Comparison of ENCODE assay signal across 14 mouse cellular contexts in the genomic region with DNA sequence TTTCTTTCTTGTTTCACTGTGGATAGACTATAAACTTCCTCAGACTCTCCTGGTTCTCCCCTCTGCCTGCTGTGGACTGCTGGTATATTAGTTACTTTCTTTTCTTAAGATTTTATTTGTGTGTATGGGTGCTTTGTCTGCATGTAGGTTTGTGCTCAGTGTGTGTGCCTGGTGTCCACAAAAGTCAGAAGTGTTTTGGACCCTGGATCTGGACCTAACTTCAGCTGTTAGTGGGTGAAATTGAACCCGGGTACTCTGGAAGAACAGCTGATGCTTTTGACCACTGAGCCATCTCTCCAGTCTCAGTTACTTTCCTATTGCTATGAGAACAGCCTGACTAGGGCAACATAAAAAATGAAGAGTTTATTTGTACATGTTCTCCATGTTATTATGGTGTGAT. TPM values are rescaled to one million over a fixed set of nuclear protein-coding genes. Genes with fewer than 3 reads are reported as not detected.
DNase-seq lines count a peak whose midpoint lies in the region; ATAC-seq and TF ChIP-seq lines count a peak whose summit lies in the region.
"Had no signal": no experiment of that assay in that cellular context is flagged by ENCODE, and none has a peak within 500 bp of the region (broad histone marks: within the 10 kb centered on the region; RNA-seq: fewer than 3 reads in every experiment).

No protein-coding gene starts in this region.

- H3K4me1 ChIP-seq in heart, embryonic 10.5 days: peaks cover 72% of the 10 kb centered on the region
- H3K4me1 ChIP-seq in liver, adult 2 months (ENCODE audit: control insufficient read depth, insufficient read depth, low read length): peaks cover 20% of the 10 kb centered on the region
- H3K4me1 ChIP-seq in liver, embryonic 12.5 days: peaks cover 21% of the 10 kb centered on the region
- peaks cover 57% of the 10 kb centered on the region for H3K4me1 ChIP-seq in hindbrain, embryonic 15.5 days (replicated peaks)
- peaks cover 28% of the 10 kb centered on the region for H3K4me1 ChIP-seq in neural tube, embryonic 15.5 days
- H3K4me1 ChIP-seq in cerebellum, adult 2 months (ENCODE audit: control insufficient read depth, insufficient read depth, low read length): peaks cover 26% of the 10 kb centered on the region

- no peak for TF ChIP-seq POLR2A in liver, adult 2 months (IDR thresholded peaks at IDR 0.05; ENCODE audit: extremely low read depth, insufficient read depth, low read length)
- no peak for TF ChIP-seq POLR2A in cerebellum, adult 2 months (IDR thresholded peaks at IDR 0.05; ENCODE audit: borderline replicate concordance, insufficient read depth, low read length)

- H3K79me2 ChIP-seq in liver, adult 2 months (ENCODE audit: control insufficient read depth, insufficient read depth, low read length): peaks cover 28% of the 10 kb centered on the region

- no peak for ATAC-seq in liver, embryonic 12.5 days
- no peak for ATAC-seq in hindbrain, embryonic 15.5 days (ENCODE audit: low FRiP score, low read depth)
- no peak for ATAC-seq in neural tube, embryonic 15.5 days (ENCODE audit: low FRiP score)

- H3K27me3 ChIP-seq in heart, embryonic 10.5 days (ENCODE audit: insufficient read depth, poor library complexity, severe bottlenecking): no peaks in the 10 kb centered on the region
- no peaks in the 10 kb centered on the region for H3K27me3 ChIP-seq in liver, adult 2 months (ENCODE audit: control insufficient read depth, insufficient read depth, low read length)
- H3K27me3 ChIP-seq in liver, embryonic 12.5 days (replicated peaks): no peaks in the 10 kb centered on the region
- no peaks in the 10 kb centered on the region for H3K27me3 ChIP-seq in hindbrain, embryonic 15.5 days
- H3K27me3 ChIP-seq in neural tube, embryonic 15.5 days (replicated peaks): no peaks in the 10 kb centered on the region
- H3K27me3 ChIP-seq in cerebellum, adult 2 months (ENCODE audit: control insufficient read depth, insufficient read depth, low read length): no peaks in the 10 kb centered on the region
- H3K27me3 ChIP-seq: kidney, embryonic 15.5 days; limb, embryonic 12.5 days; midbrain, embryonic 12.5 days had no signal

- no peak for DNase-seq in heart, embryonic 10.5 days (ENCODE audit: low spot score)
- DNase-seq in heart, postnatal 10 days: no peak
- DNase-seq in liver, adult 2 months (ENCODE audit: extremely low read depth, low read depth, low spot score): peak; percentile 36
- DNase-seq in cerebellum, adult 2 months: no peak
- DNase-seq: cerebellum, adult 11-12 months; gastrocnemius, postnatal 25 days; lung, postnatal 36 days; retina, postnatal 1 day had no signal

- H3K4me2 ChIP-seq in liver, embryonic 12.5 days: no peak overlapping the region
- H3K4me2 ChIP-seq in hindbrain, embryonic 15.5 days: no peak overlapping the region
- no peak overlapping the region for H3K4me2 ChIP-seq in neural tube, embryonic 15.5 days
- H3K4me2 ChIP-seq: kidney, embryonic 15.5 days; limb, embryonic 12.5 days; midbrain, embryonic 12.5 days had no signal

- intact Hi-C loops in heart, postnatal 10 days (cut with DNase I): loop anchor here (2.0 kb wide), 1 partner anchor 28 kb away; no protein-coding TSS in a partner anchor

- no peak for TF ChIP-seq CTCF in liver, adult 2 months (IDR thresholded peaks at IDR 0.05; ENCODE audit: low read depth, low read length)
- no peak for TF ChIP-seq CTCF in cerebellum, adult 2 months (IDR thresholded peaks at IDR 0.05; ENCODE audit: borderline replicate concordance, insufficient read depth, low read depth, low read length)

- peak overlapping the region; percentile 82; the same call in 1 of the 2 replicates for H3K27ac ChIP-seq in heart, embryonic 10.5 days
- H3K27ac ChIP-seq in liver, adult 2 months (replicated peaks; ENCODE audit: insufficient read depth, low read depth, low read length): peak overlapping the region; percentile 79
- no peak overlapping the region for H3K27ac ChIP-seq in liver, embryonic 12.5 days
- peak overlapping the region; percentile 10; the same call in 1 of the 2 replicates for H3K27ac ChIP-seq in hindbrain, embryonic 15.5 days (replicated peaks)
- H3K27ac ChIP-seq in neural tube, embryonic 15.5 days (replicated peaks): peak overlapping the region; percentile 15; the same call in 1 of the 2 replicates
- no peak overlapping the region for H3K27ac ChIP-seq in cerebellum, adult 2 months (ENCODE audit: insufficient read depth, low read length)
- H3K27ac ChIP-seq: kidney, embryonic 15.5 days; limb, embryonic 12.5 days had no signal

- 83% methylated on average over 1 of the region's 1 CpGs for WGBS in heart, embryonic 10.5 days
- 80% methylated on average over 1 of the region's 1 CpGs for whole genome bisulfite sequencing in liver, adult 2 months
- 62% methylated on average over 1 of the region's 1 CpGs for WGBS in liver, embryonic 12.5 days (ENCODE audit: insufficient replicate concordance)
- WGBS in hindbrain, embryonic 15.5 days: 90% methylated on average over 1 of the region's 1 CpGs
- WGBS in neural tube, embryonic 15.5 days: 88% methylated on average over 1 of the region's 1 CpGs
- 84% methylated on average over 1 of the region's 1 CpGs for WGBS in cerebellum, adult 2 months

- H3K9me3 ChIP-seq in heart, embryonic 10.5 days: no peaks in the 10 kb centered on the region
- no peaks in the 10 kb centered on the region for H3K9me3 ChIP-seq in liver, embryonic 12.5 days (replicated peaks)
- H3K9me3 ChIP-seq in hindbrain, embryonic 15.5 days: no peaks in the 10 kb centered on the region
- H3K9me3 ChIP-seq in neural tube, embryonic 15.5 days (replicated peaks): no peaks in the 10 kb centered on the region
- H3K9me3 ChIP-seq: kidney, embryonic 15.5 days; limb, embryonic 12.5 days; midbrain, embryonic 12.5 days had no signal

- no peak overlapping the region for H3K4me3 ChIP-seq in heart, embryonic 10.5 days
- no peak overlapping the region for H3K4me3 ChIP-seq in liver, adult 2 months (ENCODE audit: insufficient read depth, low read depth, low read length)
- H3K4me3 ChIP-seq in liver, embryonic 12.5 days: no peak overlapping the region
- no peak overlapping the region for H3K4me3 ChIP-seq in hindbrain, embryonic 15.5 days
- H3K4me3 ChIP-seq in neural tube, embryonic 15.5 days (replicated peaks): no peak overlapping the region
- no peak overlapping the region for H3K4me3 ChIP-seq in cerebellum, adult 2 months (replicated peaks; ENCODE audit: insufficient read depth, low read depth, low read length)
- H3K4me3 ChIP-seq: kidney, embryonic 15.5 days; limb, embryonic 12.5 days; midbrain, embryonic 12.5 days had no signal

- H3K36me3 ChIP-seq in heart, embryonic 10.5 days: no peaks in the 10 kb centered on the region
- H3K36me3 ChIP-seq in liver, adult 2 months (ENCODE audit: control insufficient read depth, insufficient read depth, low read length): no peaks in the 10 kb centered on the region
- H3K36me3 ChIP-seq in liver, embryonic 12.5 days: no peaks in the 10 kb centered on the region
- no peaks in the 10 kb centered on the region for H3K36me3 ChIP-seq in hindbrain, embryonic 15.5 days
- no peaks in the 10 kb centered on the region for H3K36me3 ChIP-seq in neural tube, embryonic 15.5 days
- H3K36me3 ChIP-seq: kidney, embryonic 15.5 days; limb, embryonic 12.5 days; midbrain, embryonic 12.5 days had no signal

- no peak overlapping the region for H3K9ac ChIP-seq in liver, adult 2 months (ENCODE audit: low read depth, low read length)
- H3K9ac ChIP-seq in liver, embryonic 12.5 days: no peak overlapping the region
- H3K9ac ChIP-seq in hindbrain, embryonic 15.5 days: no peak overlapping the region
- H3K9ac ChIP-seq in neural tube, embryonic 15.5 days (replicated peaks): no peak overlapping the region
- H3K9ac ChIP-seq: kidney, embryonic 15.5 days; limb, embryonic 12.5 days; midbrain, embryonic 12.5 days had no signal

RNA-seq across cellular contexts. Expression of a gene that starts 29.5 kb away (rescaled TPM):
- polyA plus RNA-seq in heart, embryonic 10.5 days (2016; fragmentation: Nextera tagmentation; extraction: Ambion mirVana): 4.2 and 4.5 TPM in 2 replicates
- 10 to 100 TPM; 22.4 to 23.5 TPM for total RNA-seq in heart, postnatal 10 days (2021)
- 8.3 and 13.1 TPM in 2 replicates for total RNA-seq in liver, adult 2 months (2014; rRNA removed)
- polyA plus RNA-seq in liver, adult 2 months (2012; rRNA removed): 7.8 and 8.7 TPM in 2 replicates
- polyA plus RNA-seq in liver, embryonic 12.5 days (2016; fragmentation: Nextera tagmentation; extraction: Ambion mirVana): 1.5 and 2.0 TPM in 2 replicates
- polyA plus RNA-seq in hindbrain, embryonic 15.5 days (2015; fragmentation: Nextera tagmentation; extraction: Ambion mirVana): 8.1 and 8.3 TPM in 2 replicates
- 7.5 and 7.8 TPM in 2 replicates for polyA plus RNA-seq in neural tube, embryonic 15.5 days (2015; fragmentation: Nextera tagmentation; extraction: Ambion mirVana)
- 56.1 and 59.2 TPM in 2 replicates for polyA plus RNA-seq in cerebellum, adult 2 months (2012; rRNA removed)

Comparison
In these comparisons a context has a peak if more than half of its experiments do, and no peak if none do; other contexts are left out.
1. H3K27ac ChIP-seq: peak in heart, embryonic 10.5 days (single experiment), liver, adult 2 months (single experiment), hindbrain, embryonic 15.5 days (single experiment) and neural tube, embryonic 15.5 days (single experiment); none in liver, embryonic 12.5 days (single experiment) and cerebellum, adult 2 months (single experiment).